Mouse (Mus musculus): ENCODE data around the gene Slc35b2.

- TF ChIP-seq CTCF (IDR thresholded peaks at IDR 0.05; ENCODE audit: low read depth, low read length): no peak
- TF ChIP-seq POLR2A (IDR thresholded peaks at IDR 0.05; ENCODE audit: borderline replicate concordance, low read depth, low read length): no peak
These were observed 46.0 kb upstream of the Slc35b2 start for GRCm38 (mm10) chr17:45517549-45518215.

Data from bone marrow macrophage, adult 2 months (primary cell).